Mouse (Mus musculus) intestine, embryonic 16.5 days (tissue): Measurements from ENCODE around the gene 6030445D17Rik. TPM values are rescaled to one million over a fixed set of nuclear protein-coding genes. Genes with fewer than 3 reads are reported as not detected.

Experiments used
- ATAC-seq: fragments of 200-750 bp; cut with Nextera tagmentation; 2 replicates; pipeline ENCODE4 v1.8.0; 2017; ENCODE audit warnings: moderate TSS enrichment, moderate library complexity
- H3K27ac ChIP-seq: fragments of 300-500 bp; sonication (generic); 2 replicates; pipeline ENCODE4 v1.5.1; 2014; ENCODE audit warnings: mild to moderate bottlenecking, low read length
- H3K27me3 ChIP-seq: fragments of 300-500 bp; sonication (generic); replicated peaks from 2 replicates; pipeline ENCODE4 v1.6.1; 2014; ENCODE audit warnings: low read length, control low read depth, mixed read lengths; ENCODE audit not compliant: control insufficient read depth, insufficient read depth
- H3K36me3 ChIP-seq: fragments of 300-500 bp; sonication (generic); 2 replicates; pipeline ENCODE4 v1.6.1; 2014; ENCODE audit warnings: low read length, control low read depth; ENCODE audit not compliant: control insufficient read depth, insufficient read depth
- H3K4me1 ChIP-seq: fragments of 300-500 bp; sonication (generic); 2 replicates; pipeline ENCODE4 v1.6.1; 2014; ENCODE audit warnings: low read length, control low read depth, mixed read lengths; ENCODE audit not compliant: control insufficient read depth, insufficient read depth
- H3K4me2 ChIP-seq: fragments of 300-500 bp; sonication (generic); 2 replicates; pipeline ENCODE4 v1.6.1; 2014; ENCODE audit warnings: low read depth, low read length, control low read depth
- H3K4me3 ChIP-seq: fragments of 300-500 bp; sonication (generic); 2 replicates; pipeline ENCODE4 v1.5.1; 2014; ENCODE audit warnings: mild to moderate bottlenecking, low read length
- H3K9ac ChIP-seq: fragments of 300-500 bp; sonication (generic); 2 replicates; pipeline ENCODE4 v1.6.1; 2014; ENCODE audit warnings: low read depth, low read length
- H3K9me3 ChIP-seq: fragments of 300-500 bp; sonication (generic); 2 replicates; pipeline ENCODE4 v1.6.1; 2016; ENCODE audit warnings: low read length, control low read depth; ENCODE audit not compliant: control insufficient read depth
- WGBS: fragments of 180-500 bp; shearing (Covaris S2); extraction: QIAGEN DNeasy Blood & Tissue Kit; methylation state at CpG from one replicate; pipeline ENCODE4 v1.1.7; 2014; 5-methylcytosine and 5-hydroxymethylcytosine counted together
- polyA plus RNA-seq: library from polyadenylated mRNA; unstranded; fragments of >200 nt; fragmentation: Nextera tagmentation; extraction: Ambion mirVana; gene quantifications from 2 replicates; pipeline ENCODE4 v1.2.1, GENCODE M21; 2015

The 6030445D17Rik gene
- polyA plus RNA-seq, 1 experiment from 2014 or later: 0.27 TPM

DNA sequence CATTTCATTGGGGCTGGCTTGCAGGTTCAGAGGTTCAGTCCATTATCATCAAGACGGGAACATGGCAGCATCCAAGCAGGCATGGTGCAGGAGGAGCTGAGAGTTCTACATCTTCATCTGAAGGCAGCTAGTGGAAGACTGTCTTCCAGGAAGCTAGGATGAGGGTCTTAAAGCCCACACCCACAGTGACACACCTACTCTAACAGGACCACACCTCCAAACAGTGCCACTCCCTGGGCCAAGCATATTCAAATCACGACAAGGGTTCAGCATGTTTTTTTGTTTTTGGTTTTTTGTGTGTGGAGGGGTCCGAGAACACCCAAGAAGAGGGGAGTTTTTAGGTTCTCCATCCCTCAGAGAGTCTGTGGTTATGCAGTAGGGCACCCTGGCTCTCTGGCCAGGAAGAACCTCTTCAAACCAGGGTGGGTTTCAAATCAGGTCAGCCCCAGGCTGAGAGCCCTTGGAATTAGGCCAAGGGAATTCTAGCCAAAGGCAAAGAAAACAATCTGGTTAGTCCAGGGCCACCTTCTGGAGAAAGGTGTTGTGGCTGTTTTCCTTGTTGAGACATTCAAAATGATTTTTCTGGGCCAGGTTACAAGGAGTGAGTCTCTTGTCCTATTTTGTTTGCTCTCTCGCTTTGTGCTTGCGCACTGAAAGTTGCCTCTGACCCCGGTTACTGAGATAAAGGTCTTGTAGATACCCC lies 5.4 kb upstream of the 6030445D17Rik start:
- no peak overlapping the region for H3K4me3 ChIP-seq
- H3K9me3 ChIP-seq: no peaks in the 10 kb centered on the region
- no peaks in the 10 kb centered on the region for H3K36me3 ChIP-seq
- H3K4me1 ChIP-seq: peaks cover 11% of the 10 kb centered on the region
- H3K9ac ChIP-seq: no peak overlapping the region
- 88% methylated on average over 6 of the region's 6 CpGs for WGBS
- no peak for ATAC-seq
- no peak overlapping the region for H3K27ac ChIP-seq
- no peaks in the 10 kb centered on the region for H3K27me3 ChIP-seq
- H3K4me2 ChIP-seq: no peak overlapping the region

DNA sequence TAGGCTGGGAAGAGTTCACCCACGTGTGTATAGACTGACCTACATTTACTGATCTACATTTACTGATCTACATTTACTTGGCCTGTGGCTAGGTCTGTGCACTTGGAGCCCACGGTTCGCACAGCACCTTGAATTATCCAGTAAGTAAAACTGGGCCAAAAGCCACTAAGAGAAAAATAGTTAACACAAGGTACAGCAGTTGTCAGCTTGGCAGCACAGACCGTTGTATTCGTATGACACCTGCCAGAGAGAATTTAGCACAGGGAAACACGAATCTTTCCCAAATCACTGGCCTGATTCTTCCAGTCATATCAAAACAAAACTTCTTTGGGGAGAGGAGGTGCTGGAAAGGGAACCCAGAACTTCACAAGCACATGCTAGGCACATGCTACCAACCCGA lies 3.8 kb upstream of the 6030445D17Rik start:
- no peaks in the 10 kb centered on the region for H3K9me3 ChIP-seq
- H3K9ac ChIP-seq: no peak overlapping the region
- H3K4me2 ChIP-seq: no peak overlapping the region
- 78% methylated on average over 7 of the region's 7 CpGs for WGBS
- ATAC-seq: no peak
- H3K27me3 ChIP-seq: no peaks in the 10 kb centered on the region
- no peak overlapping the region for H3K4me3 ChIP-seq
- no peaks in the 10 kb centered on the region for H3K36me3 ChIP-seq
- peaks cover 8% of the 10 kb centered on the region for H3K4me1 ChIP-seq
- no peak overlapping the region for H3K27ac ChIP-seq

DNA sequence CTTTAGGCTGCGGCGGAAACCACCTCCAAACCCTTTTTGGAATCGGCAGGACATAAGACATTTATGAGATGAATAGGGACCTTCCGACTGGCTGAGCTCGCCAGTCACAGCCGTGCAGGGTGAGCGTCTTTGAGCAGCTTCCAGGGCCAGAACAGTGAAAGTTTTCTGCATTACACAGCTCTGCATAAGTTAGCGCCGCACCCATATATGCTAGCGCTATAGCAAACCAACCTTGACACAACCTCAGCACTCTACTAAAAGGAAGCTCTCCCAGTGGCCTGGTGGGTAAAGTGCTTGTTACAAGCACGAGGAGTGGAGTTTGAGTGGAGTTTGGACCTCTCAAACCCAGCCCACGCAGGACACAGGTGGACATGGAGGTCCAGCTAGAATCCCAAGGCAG lies 2.8 kb upstream of the 6030445D17Rik start:
- peaks cover 9% of the 10 kb centered on the region for H3K4me1 ChIP-seq
- WGBS: 81% methylated on average over 12 of the region's 12 CpGs
- H3K9ac ChIP-seq: no peak overlapping the region
- H3K27me3 ChIP-seq: no peaks in the 10 kb centered on the region
- no peaks in the 10 kb centered on the region for H3K9me3 ChIP-seq
- no peak overlapping the region for H3K27ac ChIP-seq
- no peak overlapping the region for H3K4me2 ChIP-seq
- H3K4me3 ChIP-seq: no peak overlapping the region
- H3K36me3 ChIP-seq: no peaks in the 10 kb centered on the region
- ATAC-seq: no peak

DNA sequence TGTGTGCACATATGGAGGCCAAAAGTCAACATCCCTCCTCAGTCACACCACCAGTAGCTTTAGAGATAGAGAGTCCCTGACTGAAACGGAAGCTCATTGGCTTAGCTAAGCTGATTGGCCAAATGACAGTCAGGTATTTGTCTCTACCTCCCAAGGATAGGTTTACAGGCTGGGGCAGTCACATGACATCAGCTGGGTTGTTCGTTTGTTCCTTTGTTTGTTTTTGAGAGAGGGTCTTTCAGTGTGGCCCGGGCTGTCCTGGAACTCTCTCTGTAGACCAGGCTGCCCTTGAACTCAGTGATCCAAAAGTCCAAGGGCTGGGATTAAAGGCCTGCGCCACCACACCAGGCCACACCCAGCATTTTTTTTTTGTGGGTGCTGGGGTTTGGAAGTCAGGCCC lies 844 bp upstream of the 6030445D17Rik start:
- no peak overlapping the region for H3K4me3 ChIP-seq
- no peaks in the 10 kb centered on the region for H3K27me3 ChIP-seq
- no peak overlapping the region for H3K9ac ChIP-seq
- peaks cover 18% of the 10 kb centered on the region for H3K4me1 ChIP-seq
- WGBS: 50% methylated on average over 4 of the region's 4 CpGs
- ATAC-seq: no peak
- no peaks in the 10 kb centered on the region for H3K36me3 ChIP-seq
- H3K27ac ChIP-seq: peak overlapping the region; percentile 93
- H3K4me2 ChIP-seq: no peak overlapping the region
- H3K9me3 ChIP-seq: no peaks in the 10 kb centered on the region

DNA sequence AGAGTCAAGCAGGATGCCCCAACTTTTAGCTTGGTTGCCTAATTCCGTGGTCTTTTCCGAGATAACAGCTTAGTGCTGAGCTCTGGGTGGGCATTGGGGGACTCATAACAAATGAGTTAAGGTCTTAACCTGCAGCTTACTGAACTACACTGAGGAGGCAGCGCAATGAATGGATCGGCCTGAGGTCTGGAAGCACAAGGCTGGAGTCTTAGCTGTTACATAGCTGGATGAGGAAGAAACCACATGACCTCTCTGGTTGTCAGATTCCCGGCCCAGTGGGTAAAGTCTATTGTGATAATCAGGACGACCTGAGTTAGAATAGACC lies 327 bp upstream of the 6030445D17Rik start:
- Histone ChIP-seq H3K4me2 (peak overlapping the region; percentile 94), H3K36me3 (no peaks in the 10 kb centered on the region), H3K4me3 (peak overlapping the region; percentile 75), H3K4me1 (peaks cover 21% of the 10 kb centered on the region), H3K27ac (peak overlapping the region; percentile 93), H3K9me3 (no peaks in the 10 kb centered on the region), H3K27me3 (no peaks in the 10 kb centered on the region), H3K9ac (peak overlapping the region; percentile 81; the same call in 1 of the 2 replicates)
- WGBS: 24% methylated on average over 6 of the region's 6 CpGs
- ATAC-seq: no peak

DNA sequence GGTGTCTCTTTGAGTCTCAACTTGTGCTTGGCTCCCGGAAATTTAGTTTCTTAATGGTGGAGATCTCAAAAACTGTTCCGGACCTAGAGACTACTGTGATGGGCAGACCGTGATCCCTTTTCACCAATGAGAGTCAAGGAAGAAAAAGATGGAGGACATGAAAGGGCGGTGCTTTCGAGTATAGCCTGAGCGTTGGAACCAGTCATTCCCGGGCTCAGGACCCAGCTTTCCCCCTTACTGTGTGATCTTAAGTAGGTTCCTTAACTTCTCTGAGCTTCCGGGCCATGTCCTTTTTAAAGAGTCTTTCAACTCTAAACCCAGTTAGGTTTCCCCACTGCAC lies 759 bp downstream of the 6030445D17Rik start:
- no peaks in the 10 kb centered on the region for H3K36me3 ChIP-seq
- no peaks in the 10 kb centered on the region for H3K9me3 ChIP-seq
- H3K27ac ChIP-seq: peak overlapping the region; percentile 93
- H3K4me3 ChIP-seq: peak overlapping the region; percentile 75
- peak overlapping the region; percentile 81 for H3K9ac ChIP-seq
- H3K4me1 ChIP-seq: peaks cover 21% of the 10 kb centered on the region
- H3K4me2 ChIP-seq: peak overlapping the region; percentile 94
- H3K27me3 ChIP-seq: no peaks in the 10 kb centered on the region
- 4% methylated on average over 8 of the region's 8 CpGs for WGBS
- peak; percentile 52 for ATAC-seq

DNA sequence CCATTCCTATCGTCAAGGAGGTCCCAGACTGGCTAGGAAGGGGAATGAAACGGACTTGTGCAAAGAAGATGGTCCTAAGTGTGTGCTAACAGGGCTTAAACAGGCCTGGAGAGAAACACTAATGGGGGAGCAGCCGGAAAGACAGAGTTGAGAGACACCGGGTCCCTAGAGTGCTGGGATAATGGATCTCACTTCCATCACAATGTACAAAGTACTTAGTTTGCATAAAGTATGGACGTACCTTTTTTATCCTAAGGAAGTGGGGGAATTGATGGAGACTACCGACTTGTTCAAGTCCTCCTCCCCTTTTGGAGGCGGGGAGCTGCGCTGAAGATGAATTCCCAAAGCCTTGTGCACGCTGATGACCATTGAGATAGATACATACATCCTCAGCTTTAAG lies 1.4 kb downstream of the 6030445D17Rik start:
- H3K4me2 ChIP-seq: peak overlapping the region; percentile 94
- H3K27me3 ChIP-seq: no peaks in the 10 kb centered on the region
- 0 out of 2 replicates have a peak overlapping the region, but pooled peaks have one; percentile 7 for H3K27ac ChIP-seq
- H3K36me3 ChIP-seq: no peaks in the 10 kb centered on the region
- peaks cover 21% of the 10 kb centered on the region for H3K4me1 ChIP-seq
- no peaks in the 10 kb centered on the region for H3K9me3 ChIP-seq
- 39% methylated on average over 9 of the region's 9 CpGs for WGBS
- 0 out of 2 replicates have a peak overlapping the region, but pooled peaks have one; percentile 81 for H3K9ac ChIP-seq
- peak overlapping the region; percentile 75; the same call in 1 of the 2 replicates for H3K4me3 ChIP-seq
- no peak for ATAC-seq

DNA sequence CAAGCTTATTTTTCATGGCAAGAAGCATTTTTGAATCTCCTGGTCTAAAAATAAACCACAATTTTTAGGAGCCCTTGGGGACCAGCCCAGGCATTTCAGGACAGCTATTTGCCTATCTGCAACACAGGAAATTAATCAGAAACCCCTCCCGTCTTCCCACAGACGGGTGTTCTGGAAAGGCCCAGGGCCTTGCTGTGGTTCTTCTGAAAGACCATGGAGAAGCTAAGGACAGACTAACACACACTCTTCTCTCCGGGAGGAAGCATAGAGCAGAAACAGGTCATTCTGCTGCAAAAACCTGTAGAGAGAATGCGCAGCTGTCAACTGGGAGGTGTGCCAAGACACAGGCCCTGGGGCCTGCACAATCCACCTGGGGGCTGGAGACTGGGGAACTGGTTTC lies 4.2 kb downstream of the 6030445D17Rik start:
- peak overlapping the region; percentile 58; the same call in 1 of the 2 replicates for H3K27ac ChIP-seq
- H3K9ac ChIP-seq: 0 out of 2 replicates have a peak overlapping the region, but pooled peaks have one; percentile 25
- H3K4me2 ChIP-seq: no peak overlapping the region
- peaks cover 29% of the 10 kb centered on the region for H3K4me1 ChIP-seq
- ATAC-seq: no peak
- 40% methylated on average over 4 of the region's 4 CpGs for WGBS
- H3K36me3 ChIP-seq: no peaks in the 10 kb centered on the region
- H3K9me3 ChIP-seq: no peaks in the 10 kb centered on the region
- H3K27me3 ChIP-seq: no peaks in the 10 kb centered on the region
- H3K4me3 ChIP-seq: no peak overlapping the region

DNA sequence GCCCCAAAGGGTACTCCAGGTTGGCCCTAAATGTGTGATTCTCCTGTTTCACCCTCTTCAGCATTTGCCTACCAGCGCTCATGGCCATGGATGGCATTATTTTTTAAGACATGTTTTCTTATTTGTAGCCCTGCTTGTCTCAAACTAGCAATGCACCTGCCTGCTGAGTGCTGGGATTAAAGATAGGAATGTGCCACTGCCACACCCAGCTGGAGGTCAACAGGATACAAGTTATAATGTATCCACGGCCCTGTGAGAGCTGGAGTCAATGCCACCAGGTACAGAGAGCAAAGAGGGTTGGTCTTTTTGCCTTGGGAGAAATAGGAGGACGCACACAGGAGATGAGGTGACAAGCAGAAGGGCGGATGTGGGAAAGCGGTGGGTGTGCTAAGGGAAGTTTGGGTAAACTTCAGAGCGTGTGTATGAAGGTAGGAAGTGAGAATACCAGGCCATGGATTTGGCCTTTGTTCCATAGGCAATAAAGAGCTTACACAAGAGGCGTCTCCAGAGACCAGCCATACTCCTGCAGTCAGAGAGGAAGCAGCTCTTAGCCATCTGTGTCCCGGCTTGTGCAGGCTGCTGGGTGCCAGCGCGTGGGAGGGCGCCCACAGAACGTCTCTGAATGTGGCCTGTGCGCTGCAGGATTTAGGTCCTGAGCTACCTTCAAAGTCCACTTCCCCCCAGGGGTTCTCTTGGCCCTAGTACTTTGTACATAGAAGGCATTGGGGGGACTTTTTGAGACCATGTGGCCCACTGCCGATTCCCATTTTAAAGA lies 6.7 kb downstream of the 6030445D17Rik start:
- H3K9me3 ChIP-seq: no peaks in the 10 kb centered on the region

More for the DNA sequence above, 6.7 kb downstream of the 6030445D17Rik start:
- Histone ChIP-seq H3K27me3 (no peaks in the 10 kb centered on the region), H3K4me1 (peaks cover 34% of the 10 kb centered on the region), H3K27ac (peak overlapping the region; percentile 91), H3K4me3 (peak overlapping the region; percentile 96; the same call in 1 of the 2 replicates), H3K36me3 (no peaks in the 10 kb centered on the region), H3K9ac (peak overlapping the region; percentile 96), H3K4me2 (peak overlapping the region; percentile 74)
- ATAC-seq: peak; percentile 69
- WGBS: 66% methylated on average over 14 of the region's 14 CpGs
